Mouse (Mus musculus) heart, postnatal 4 days (tissue): Measurements from ENCODE around the gene St6galnac5. TPM values are rescaled to one million over a fixed set of nuclear protein-coding genes. Genes with fewer than 3 reads are reported as not detected.

ENCODE experiments used
- DNase-seq: peaks from one replicate; pipeline ENCODE4 v3.0.0; 2021
- total RNA-seq, 2 experiments: library from RNA; stranded (reverse); gene quantifications; 2 replicates each; pipeline ENCODE4 v1.2.3; 2021

St6galnac5 gene
- total RNA-seq, 2 experiments from 2014 or later = 0.05 TPM; not detected in 1

DNA sequence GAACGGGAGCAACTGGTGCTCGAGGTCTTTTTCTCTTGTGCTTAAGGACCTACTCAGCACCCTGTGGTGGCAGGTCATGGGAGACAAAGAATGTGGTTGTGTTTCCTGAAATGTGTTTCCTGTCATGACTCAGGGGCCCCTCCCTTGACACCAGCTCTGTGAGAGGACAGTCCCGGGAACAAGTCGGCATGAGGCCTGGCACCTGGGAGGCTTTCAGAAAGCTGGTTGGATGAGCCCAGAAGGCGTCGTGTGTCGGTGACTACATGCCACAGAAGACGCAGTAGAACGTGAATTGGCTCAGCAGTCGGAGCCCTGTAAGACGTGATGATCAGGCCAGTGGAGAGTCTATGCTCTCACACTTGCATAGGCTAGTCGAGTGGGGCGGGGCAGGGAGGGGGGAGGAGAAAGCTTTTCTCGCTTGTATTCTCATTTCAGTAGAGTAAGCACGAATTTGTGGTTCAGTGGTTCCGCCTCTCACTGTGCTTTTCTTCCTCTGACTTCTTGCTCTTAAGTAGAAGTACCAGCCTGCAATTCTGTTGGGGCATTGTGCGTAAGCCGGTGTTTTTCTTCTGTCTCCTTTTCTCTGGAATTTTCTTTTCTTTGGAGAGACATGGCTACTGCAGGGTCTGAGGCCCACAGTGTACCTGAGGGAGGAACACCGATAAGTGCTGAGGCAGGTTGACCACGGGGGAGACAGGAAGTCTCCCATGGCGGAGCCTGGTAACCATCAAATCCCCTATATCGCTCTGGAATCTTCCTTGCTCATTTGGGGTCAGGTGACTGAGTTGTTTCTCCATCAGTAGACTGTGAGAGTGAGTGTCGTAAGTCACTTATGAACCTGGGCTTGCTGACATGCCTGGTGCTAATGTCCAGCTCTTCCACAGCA lies 69.6 kb downstream of the St6galnac5 start:
- no peak for DNase-seq

DNA sequence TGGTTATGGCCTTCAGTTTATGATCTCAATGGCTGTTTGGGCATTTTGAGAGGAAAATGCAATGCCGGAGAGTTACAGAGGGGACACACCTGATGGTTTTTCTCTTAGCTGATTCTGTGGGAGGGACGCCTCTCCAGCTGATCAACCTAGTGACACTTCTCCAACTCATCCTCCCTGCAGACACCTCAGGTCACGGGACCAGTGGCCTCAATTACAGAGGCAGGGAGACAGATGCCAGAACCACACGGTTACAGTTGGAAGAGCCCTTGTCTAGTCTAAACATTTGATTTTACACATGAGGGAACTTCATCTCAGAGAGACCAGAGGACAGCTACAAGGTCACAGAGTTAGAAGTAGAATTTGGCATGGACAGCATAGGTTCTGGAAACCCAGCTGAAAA lies 70.5 kb downstream of the St6galnac5 start:
- no peak for DNase-seq

DNA sequence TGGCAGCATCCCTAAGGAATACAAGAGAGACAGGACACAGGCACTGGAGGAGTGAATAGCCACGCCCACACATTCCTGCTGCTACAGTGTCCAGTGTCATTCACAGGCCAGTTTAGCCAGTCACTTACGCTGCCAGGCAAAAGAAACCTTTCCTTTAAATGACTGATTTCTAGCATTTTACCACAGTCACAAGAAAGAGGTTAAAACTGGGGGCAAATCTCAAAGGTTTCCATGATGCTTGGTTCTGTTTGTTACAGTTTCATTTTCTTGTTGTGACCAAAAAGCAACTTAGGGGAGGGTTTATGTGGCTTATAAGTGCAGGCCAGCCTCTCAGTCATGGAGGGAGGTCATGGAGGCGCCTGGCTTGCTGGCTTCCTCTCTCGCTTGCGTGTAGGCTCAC lies 74.4 kb downstream of the St6galnac5 start:
- no peak for DNase-seq

DNA sequence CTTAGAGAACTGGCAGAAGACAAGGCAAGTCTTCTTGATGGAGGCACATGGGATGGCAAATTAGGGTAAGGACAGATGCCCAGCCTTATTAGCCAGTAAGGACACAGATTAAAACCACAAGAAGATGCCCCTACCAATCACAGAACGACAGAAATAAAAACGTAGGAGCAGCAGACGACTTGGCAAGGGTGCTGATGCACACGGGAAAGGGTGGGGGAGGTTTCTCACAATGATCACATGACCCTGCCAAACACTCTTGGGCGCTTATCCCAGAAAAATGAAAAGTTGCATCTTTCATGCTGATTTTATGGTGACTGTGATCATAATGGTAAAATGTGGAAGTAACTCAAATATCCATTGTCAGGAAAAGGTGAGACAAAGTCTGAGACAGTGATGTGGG lies 75.0 kb downstream of the St6galnac5 start:
- no peak for DNase-seq

DNA sequence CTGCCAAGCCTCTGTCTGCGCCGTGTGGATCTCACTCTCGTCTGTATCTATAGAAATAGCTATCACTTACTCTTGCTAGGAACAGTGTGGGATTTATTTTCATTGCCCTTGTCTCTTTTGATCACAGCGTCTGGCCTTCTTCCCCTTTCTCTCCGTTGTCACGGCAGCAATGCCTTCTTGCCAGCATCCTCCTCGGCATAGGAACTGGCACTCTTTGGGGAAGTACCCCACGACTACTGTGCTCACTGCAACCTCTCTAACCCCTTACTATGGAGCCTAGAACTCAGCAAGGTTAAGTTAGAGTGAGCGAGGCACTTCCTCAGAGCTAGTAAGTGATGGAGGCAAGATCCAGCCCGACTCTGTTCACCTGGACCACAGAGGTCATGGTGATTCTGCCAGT lies 76.2 kb downstream of the St6galnac5 start:
- no peak for DNase-seq

DNA sequence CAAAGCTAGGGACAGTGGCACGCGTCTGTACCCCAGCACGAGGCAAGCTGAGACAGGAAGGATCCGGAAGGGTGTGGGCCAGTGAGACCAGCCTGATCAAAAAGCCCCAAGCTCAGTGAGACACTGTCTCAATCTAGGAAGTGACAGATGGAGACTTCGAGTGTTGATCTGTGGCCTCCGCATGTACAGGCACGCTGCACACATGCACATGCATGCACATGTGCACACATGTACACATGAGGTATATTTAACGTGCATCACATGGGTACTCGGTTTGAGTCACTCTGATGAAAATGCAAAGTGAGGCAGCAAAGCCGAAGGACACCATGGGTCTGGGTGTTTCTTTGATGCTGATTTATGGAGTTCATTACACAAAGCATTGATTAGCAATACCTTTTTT lies 77.0 kb downstream of the St6galnac5 start:
- DNase-seq = no peak

DNA sequence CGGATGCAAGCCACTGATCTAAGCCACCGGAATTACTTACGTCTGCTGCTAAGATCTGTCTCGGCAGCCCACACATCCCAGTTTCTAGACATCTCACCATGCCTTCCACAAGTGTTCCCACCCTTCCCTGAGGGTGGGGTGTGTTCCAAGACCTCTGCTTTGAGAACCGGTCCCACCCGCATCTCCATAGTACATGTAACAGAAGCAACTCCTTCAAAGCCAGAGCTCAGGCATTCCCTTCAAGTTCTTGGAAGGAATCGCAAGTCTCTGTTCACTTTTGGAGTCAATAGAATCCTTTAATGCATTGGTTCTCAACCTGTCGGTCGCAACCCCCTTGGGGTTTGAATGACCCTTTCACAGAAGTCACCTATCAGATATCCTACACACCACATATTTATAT lies 83.1 kb downstream of the St6galnac5 start:
- no peak for DNase-seq

DNA sequence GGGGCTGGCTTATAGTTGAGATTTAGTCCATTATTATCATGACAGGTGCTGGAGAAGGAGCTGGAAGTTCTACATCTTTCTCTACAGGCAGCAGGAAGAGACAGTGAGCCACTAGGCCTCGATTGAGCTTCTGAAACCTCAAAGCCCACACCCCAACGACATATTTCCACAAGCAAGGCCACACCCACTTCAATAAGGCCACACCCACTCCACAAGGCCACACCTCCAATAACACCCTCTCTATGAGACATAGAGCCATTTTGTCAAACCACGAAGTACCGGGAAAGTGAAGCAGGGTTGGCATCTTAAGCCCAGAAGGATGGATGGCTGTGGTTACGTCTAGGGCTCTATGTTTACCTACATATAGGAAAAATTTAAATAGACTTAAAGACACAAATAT lies 84.8 kb downstream of the St6galnac5 start:
- no peak for DNase-seq

DNA sequence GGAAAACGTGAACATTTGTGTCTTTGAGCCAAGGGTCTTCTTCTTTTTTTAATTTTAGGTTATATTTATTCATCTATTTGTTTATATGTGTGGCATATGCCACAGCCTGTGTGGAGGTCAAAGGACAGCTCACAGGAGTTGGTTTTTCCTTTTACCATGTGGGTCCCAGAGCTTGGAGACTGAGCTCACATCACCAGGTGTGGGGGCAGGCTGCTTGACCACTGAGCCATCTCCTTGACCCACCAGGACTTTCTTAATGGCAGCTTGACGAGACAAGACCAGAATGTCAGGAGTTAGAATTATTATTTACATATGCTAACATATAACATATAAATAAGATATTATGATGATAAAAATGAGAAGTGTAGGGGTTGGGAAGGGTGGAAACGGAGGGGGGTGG lies 85.9 kb downstream of the St6galnac5 start:
- no peak for DNase-seq

DNA sequence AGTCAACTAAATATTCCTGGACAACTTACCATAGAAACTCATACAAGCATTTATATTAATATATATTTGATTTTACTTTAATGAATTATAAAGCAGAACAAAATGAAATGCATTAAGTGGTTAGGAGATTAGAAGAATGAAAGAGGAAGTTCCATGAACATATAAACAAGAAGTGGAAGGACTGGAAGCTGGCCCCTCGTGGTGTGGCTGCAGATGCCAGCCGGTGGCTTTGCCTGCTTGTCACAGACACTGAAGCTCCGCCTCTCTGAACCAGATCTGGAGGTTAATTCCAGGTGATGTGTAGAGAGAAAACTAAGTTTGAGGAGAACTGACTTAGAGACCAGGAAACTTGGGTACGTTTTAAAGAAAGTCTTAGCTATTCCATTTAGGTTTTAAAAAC lies 87.1 kb downstream of the St6galnac5 start:
- no peak for DNase-seq

DNA sequence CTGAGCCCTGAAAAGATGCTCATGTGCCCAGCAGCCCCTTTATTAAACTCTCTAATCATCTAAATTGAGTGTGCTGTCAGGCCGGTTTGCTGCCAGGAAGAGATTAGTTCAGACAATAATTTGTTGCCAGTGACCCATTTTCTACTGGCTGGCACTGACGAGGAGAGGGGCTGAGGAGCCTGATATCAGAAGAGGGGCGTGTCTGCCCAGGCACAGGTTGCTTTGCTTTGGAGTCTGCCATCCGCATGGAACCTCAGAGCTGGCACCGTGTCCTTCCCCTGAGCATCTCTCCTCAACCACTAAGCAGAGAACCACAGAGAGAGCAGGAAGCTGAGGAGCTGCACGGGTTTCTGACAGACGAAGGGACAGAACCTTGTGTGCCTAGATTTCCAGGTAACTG lies 93.9 kb downstream of the St6galnac5 start:
- DNase-seq = no peak

DNA sequence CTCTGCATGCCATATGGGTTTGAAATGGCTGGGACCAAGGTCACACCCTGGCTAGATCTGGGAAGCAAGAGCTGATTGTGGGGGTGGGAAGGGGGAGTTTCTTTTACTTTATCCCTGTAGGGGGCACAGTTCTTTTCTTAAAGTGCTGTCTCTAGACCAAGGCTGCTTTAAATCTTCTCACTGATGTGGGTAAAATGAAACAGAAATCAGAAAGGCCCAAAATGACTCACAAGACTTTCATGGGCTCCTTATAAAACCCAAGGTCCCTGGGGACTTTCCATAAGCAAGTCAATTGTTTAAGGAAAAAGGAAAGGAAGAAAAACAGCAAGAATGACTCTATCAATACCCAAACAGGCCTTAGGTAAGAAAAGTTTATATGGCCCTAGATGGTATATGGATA lies 95.3 kb downstream of the St6galnac5 start:
- no peak for DNase-seq

DNA sequence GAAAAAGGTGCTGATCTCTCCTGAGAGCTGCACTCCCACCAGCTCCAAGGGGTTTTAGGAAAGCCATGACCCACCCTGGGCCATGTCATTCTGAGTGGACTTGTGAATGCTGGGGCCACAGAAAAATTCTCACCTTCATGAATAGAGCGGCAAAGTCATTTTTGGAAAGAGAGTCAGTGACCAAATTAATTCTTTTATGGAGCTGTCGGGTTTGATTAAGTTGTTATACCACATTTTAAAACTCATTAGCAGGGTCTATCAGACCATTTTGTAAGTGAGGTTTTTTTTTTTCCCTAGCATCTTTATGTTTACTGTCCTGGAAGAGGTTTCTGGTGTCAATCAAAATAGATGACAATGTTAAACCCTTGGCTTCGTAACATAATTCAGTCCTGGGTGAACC lies 98.5 kb downstream of the St6galnac5 start:
- DNase-seq = no peak

DNA sequence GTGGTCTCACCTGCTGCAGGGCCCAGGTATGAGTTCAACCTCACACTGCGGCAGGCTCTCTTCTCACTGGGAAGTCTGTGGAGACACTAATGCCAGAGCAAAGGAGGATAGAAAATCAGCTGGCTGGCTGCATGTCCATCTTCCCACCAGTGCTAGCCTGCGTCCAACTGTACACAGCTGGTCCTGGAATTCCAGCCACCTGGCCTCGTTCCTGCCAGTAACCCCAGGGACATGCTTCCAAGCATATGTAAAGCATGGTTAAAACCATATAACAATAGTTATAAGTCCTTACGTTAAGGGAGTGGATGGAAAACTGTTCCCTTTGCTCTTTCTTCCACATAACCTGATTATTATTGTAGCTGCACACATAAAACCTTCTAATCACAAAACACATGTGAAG lies 100.3 kb downstream of the St6galnac5 start:
- no peak for DNase-seq

DNA sequence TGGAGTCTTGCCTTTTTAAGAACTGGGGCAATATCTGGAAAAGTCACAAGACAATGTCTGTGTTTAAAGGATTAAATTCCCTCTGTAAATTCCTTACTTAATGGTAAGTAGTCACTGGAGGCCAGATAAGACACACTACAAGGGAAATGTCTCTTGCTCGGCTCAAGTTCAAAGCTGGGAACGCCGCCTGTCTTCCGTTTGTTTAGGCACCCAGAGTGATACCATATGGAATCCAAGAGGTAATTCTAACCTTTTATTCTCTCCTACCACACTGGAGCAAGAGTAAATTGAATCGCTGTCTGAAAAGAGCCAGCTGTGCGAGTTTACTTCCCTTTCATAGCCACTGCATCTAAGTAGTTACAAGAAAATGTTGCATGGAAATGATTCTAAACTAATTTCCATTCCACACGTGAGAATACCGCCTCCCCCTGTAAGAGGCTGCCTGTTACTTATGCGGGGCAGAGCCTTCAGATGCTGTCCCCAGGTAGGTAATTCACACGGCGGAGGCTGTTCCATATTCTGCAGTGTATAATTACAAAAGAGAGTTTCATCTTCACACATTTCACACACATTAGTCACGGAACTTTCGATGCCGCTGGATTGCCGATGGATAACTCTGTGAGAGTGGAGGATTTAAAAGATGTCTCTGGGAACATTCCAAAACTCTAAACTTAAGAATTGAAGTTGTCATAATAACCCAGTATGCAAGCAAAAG lies 101.8 kb downstream of the St6galnac5 start:
- DNase-seq = no peak

DNA sequence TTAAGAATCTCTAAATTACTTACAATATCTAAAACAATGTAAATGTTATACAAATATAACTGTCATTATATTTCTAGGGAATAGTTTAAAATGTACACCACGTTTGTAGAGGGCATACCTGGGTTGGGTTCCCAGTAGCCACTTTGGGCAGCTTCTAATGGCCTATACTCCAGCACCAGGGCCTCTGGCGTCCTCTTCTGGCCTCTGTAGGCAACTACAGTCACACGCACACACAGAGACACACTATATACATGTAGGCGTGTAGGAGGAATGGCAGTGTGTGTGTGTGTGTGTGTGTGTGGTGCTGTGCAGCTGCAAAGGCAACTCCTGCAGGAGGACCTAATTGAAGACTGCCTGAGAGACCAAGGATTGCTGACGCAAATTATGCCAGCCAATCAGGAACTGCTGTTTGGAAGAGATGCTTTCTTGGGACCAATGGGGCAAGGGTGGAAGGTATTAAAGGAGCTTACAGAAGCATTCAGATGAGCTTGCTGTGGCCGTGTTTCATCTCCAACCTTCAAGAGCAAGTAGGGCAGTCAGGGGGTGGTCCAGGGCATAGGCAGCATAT lies 106.2 kb downstream of the St6galnac5 start:
- no peak for DNase-seq

DNA sequence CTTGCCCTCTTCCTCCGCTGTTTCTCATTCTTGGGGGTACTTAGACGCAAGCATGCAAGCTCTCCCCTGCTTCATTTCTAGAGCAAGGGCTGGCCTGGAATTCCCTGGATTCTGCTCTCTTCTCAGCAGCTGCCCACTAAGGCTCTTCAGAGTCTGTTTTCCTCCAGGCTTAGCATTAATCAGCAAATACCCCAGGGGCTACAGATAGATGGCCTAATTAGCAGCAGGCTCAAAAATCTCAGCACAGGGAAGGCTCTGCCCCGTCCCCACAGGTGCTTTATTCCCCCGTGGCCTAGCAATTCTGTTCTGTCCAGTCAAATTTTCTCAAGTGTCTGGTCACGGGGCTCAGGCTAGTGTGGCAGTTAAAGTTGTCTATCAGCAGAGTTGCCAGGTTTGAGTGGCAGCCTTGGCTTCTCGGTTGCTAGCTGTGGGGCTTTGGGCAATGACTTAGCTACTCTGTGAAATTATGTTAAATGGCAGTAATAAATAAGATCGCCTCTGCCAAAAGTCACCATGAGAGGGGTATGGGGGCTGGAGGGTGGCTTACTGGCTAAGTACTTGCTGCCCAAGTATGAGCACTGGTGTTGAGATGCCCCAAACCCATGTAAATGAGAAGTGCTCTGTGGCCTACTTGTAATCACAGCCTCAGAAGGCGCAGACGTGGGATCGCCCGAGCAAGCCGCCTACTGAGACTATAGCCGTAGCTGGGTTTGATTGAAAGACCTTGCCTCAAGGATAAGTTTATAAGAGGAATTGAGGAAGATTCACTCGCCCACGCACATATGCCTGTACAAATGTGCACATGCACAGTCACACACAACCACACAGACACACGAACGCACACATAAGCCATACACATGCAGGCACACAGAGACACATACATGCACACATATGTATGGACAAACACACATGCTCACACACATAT lies 107.4 kb downstream of the St6galnac5 start:
- DNase-seq = no peak

DNA sequence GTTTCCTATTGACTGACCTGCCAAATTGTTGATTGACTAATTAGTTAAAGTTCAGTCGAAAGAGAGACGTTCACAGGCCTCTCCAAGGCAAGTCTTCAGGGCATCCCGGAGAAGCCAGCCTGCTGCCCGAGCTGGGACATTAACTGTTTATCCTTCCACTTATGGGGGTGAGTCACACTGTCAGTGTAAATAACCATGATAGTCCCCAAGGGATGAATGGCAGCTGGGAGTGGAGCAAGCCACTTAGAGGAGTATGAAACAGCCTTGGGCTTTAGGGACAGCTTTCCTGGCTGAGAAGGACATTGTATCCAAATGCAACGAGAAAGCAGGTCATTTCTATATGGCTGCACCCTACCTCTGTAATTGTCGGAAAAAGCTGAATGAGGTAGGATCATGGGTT lies 109.5 kb downstream of the St6galnac5 start:
- no peak for DNase-seq

DNA sequence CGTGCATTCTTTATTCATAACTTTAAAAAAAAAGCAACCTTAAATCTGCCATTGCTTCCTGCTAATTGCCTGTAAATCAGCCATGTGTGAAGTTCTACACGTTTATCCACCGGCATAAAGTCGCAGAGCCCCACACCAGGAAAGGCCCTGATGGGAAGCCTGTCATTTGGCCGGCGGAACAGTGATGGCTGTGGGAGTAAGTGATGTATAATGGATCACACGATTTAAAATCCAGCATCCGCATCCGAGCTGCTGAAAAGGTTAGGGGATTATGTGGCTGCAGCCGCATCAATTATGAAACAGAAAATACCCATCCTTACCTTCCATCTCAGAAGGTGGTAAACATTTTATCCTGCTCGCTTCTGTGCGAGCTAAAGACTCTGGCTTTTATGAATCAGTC lies 110.0 kb downstream of the St6galnac5 start:
- no peak for DNase-seq

DNA sequence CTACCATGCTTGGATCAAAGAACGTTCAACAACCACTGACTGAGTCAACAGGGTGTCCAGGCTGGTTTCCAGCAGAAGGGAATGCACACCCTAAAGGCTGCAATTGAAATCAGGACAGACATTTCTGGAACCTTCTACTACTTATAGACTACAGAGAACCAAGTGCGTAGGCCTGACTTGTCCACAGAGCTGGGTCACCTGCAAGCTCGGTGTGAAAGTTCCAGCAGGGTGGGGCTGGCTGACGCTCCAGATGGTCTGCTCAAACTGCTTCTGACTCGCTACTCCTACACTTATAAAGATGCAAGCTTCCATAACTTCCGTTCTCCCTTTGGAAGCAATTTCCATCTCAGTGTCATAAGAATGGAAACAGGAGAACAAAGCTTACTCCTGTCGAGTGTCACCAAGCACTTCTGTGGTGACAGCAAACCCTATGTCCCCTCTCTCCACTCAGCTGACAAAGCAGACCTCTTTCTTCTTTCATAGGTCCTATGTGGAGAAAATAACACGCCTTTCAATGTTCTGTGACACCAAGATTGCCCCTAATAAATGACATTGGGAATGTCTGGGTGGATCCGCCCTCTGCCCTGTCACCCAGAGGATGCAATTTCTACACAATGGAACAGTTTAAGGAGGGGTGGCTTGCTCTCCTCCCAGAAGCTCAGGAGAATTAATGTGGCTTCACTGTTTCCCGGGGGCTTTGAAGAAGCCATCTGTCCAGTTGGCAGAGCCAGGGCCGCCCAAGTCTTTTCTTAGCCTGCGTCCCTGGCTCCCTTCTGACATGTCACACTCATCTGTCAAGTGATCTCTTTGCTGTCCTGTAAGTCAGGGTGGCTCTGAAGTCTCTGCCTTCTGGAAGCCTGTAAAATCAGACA lies 114.2 kb downstream of the St6galnac5 start:
- DNase-seq = no peak
